ENCODE assay signal across 18 mouse cellular contexts in the genomic region with DNA sequence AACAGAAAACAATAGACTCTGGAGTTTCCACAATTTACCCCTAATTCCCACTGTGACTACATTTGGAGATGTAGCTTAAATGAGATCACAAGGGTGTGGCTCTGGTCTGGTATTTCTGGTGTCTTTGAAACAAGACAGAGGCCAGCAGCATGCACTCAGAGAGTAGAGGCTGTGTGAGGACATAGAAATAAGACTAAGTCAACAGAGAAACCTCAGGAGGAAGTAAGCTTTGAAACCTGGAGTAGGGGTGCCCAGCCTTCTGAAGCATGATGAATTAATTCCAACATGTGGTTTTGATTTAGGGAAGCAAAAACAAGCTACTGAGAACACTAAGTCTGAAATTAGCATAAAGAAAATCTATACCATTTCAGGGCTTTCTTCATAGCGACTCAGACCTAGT.
DNase-seq lines count a peak whose midpoint lies in the region; ATAC-seq and TF ChIP-seq lines count a peak whose summit lies in the region.
"Had no signal": no experiment of that assay in that cellular context is flagged by ENCODE, and none has a peak within 500 bp of the region (broad histone marks: within the 10 kb centered on the region; RNA-seq: fewer than 3 reads in every experiment).

No protein-coding gene starts in this region.

- DNase-seq in kidney, adult 2 months, result peak; percentile 3
- no peak for DNase-seq in kidney, postnatal 4 days
- peak; percentile 8 for DNase-seq in MN1 (ENCODE audit: low spot score)
- DNase-seq in embryonic facial prominence, embryonic 11.5 days (ENCODE audit: low spot score), result peak; percentile 72
- DNase-seq in mesoderm, embryonic 11.5 days (ENCODE audit: low read depth, low spot score), result peak; percentile 2
- DNase-seq in hindbrain, embryonic 14.5 days (ENCODE audit: low spot score), result no peak
- no peak for DNase-seq in adrenal gland, postnatal 25 days
- DNase-seq in retina, embryonic 14.5 days (ENCODE audit: low spot score), result no peak
- DNase-seq: cerebellum, adult 11-12 months; heart, postnatal 14 days; kidney, adult 18-20 months; kidney, postnatal 25 days; lung, postnatal 10 days had no signal

- TF ChIP-seq CTCF in kidney, adult 2 months (conservative IDR thresholded peaks at IDR 0.05; ENCODE audit: insufficient read depth, insufficient read length, low read depth, low read length), result no peak

- H3K27me3 ChIP-seq in kidney, adult 2 months (replicated peaks; ENCODE audit: control insufficient read depth, insufficient read depth, low read length), result no peaks in the 10 kb centered on the region
- H3K27me3 ChIP-seq in embryonic facial prominence, embryonic 11.5 days (ENCODE audit: control insufficient read depth, insufficient read depth, low read length), result no peaks in the 10 kb centered on the region
- H3K27me3 ChIP-seq in hindbrain, embryonic 14.5 days (ENCODE audit: control insufficient read depth, insufficient read depth, low read length), result no peaks in the 10 kb centered on the region
- H3K27me3 ChIP-seq: midbrain, embryonic 12.5 days had no signal

- H3K36me3 ChIP-seq in kidney, adult 2 months (ENCODE audit: control insufficient read depth, insufficient read depth, low read length), result no peaks in the 10 kb centered on the region
- H3K36me3 ChIP-seq in embryonic facial prominence, embryonic 11.5 days (replicated peaks; ENCODE audit: control insufficient read depth, insufficient read depth, low read depth, low read length), result no peaks in the 10 kb centered on the region
- H3K36me3 ChIP-seq in hindbrain, embryonic 14.5 days (replicated peaks; ENCODE audit: control insufficient read depth, insufficient read depth), result no peaks in the 10 kb centered on the region
- H3K36me3 ChIP-seq: forebrain, embryonic 10.5 days; midbrain, embryonic 12.5 days had no signal

- no peaks in the 10 kb centered on the region for H3K9me3 ChIP-seq in embryonic facial prominence, embryonic 11.5 days (replicated peaks; ENCODE audit: control insufficient read depth, low read length)
- H3K9me3 ChIP-seq in hindbrain, embryonic 14.5 days (ENCODE audit: control insufficient read depth, low read length), result no peaks in the 10 kb centered on the region
- H3K9me3 ChIP-seq: forebrain, embryonic 10.5 days; midbrain, embryonic 12.5 days had no signal

- no peak overlapping the region for H3K4me3 ChIP-seq in kidney, adult 2 months (ENCODE audit: insufficient read depth, low read depth, low read length)
- H3K4me3 ChIP-seq in embryonic facial prominence, embryonic 11.5 days (ENCODE audit: low read depth, low read length), result no peak overlapping the region
- H3K4me3 ChIP-seq in hindbrain, embryonic 14.5 days (replicated peaks; ENCODE audit: low read length), result no peak overlapping the region
- H3K4me3 ChIP-seq: forebrain, embryonic 10.5 days; midbrain, embryonic 12.5 days; myocyte had no signal

- H3K4me2 ChIP-seq in embryonic facial prominence, embryonic 11.5 days (ENCODE audit: low read depth, low read length), result no peak overlapping the region
- H3K4me2 ChIP-seq in hindbrain, embryonic 14.5 days (replicated peaks), result no peak overlapping the region
- H3K4me2 ChIP-seq: midbrain, embryonic 12.5 days had no signal

- H3K4me1 ChIP-seq in kidney, adult 2 months (ENCODE audit: control insufficient read depth, insufficient read depth, low read length), result no peaks in the 10 kb centered on the region
- no peaks in the 10 kb centered on the region for H3K4me1 ChIP-seq in embryonic facial prominence, embryonic 11.5 days (ENCODE audit: control insufficient read depth, insufficient read depth, low read length)
- H3K4me1 ChIP-seq in hindbrain, embryonic 14.5 days (replicated peaks; ENCODE audit: control insufficient read depth, insufficient read depth, low read length), result no peaks in the 10 kb centered on the region
- H3K4me1 ChIP-seq: forebrain, embryonic 10.5 days; midbrain, embryonic 12.5 days had no signal

- WGBS in kidney, adult 2 months, result 85% methylated on average over 1 of the region's 1 CpGs
- WGBS in embryonic facial prominence, embryonic 11.5 days, result 17% methylated on average over 1 of the region's 1 CpGs
- WGBS in hindbrain, embryonic 14.5 days, result 88% methylated on average over 1 of the region's 1 CpGs

- ATAC-seq in embryonic facial prominence, embryonic 11.5 days (replicated peaks; ENCODE audit: insufficient number of reproducible peaks, low FRiP score, low TSS enrichment, low read depth), result 0 out of 2 replicates have a peak, but pooled peaks have one; percentile 67
- no peak for ATAC-seq in hindbrain, embryonic 14.5 days (ENCODE audit: low FRiP score)
- ATAC-seq: hindbrain, embryonic 16.5 days had no signal

- TF ChIP-seq POLR2A in kidney, adult 2 months (IDR thresholded peaks at IDR 0.05; ENCODE audit: low read depth, low read length), result no peak

- no peak overlapping the region for H3K27ac ChIP-seq in kidney, adult 2 months (ENCODE audit: insufficient read depth, low read depth, low read length)
- H3K27ac ChIP-seq in embryonic facial prominence, embryonic 11.5 days (replicated peaks; ENCODE audit: low read depth, low read length), result no peak overlapping the region
- H3K27ac ChIP-seq in hindbrain, embryonic 14.5 days, result no peak overlapping the region
- H3K27ac ChIP-seq: forebrain, embryonic 10.5 days; liver, embryonic 14.5 days; midbrain, embryonic 12.5 days had no signal

- H3K9ac ChIP-seq in embryonic facial prominence, embryonic 11.5 days (replicated peaks; ENCODE audit: low read length), result no peak overlapping the region
- no peak overlapping the region for H3K9ac ChIP-seq in hindbrain, embryonic 14.5 days
- H3K9ac ChIP-seq: liver, embryonic 14.5 days; midbrain, embryonic 12.5 days had no signal

Comparison
In these comparisons a context has a peak if more than half of its experiments do, and no peak if none do; other contexts are left out.
1. DNase-seq: peak in kidney, adult 2 months (single experiment), MN1 (single experiment), embryonic facial prominence, embryonic 11.5 days (single experiment) and mesoderm, embryonic 11.5 days (single experiment); none in kidney, postnatal 4 days (0 of 2), hindbrain, embryonic 14.5 days (single experiment), adrenal gland, postnatal 25 days (single experiment) and retina, embryonic 14.5 days (single experiment).